In genomic region chr2:34544646-34545395, GRCm38 (mm10) we compare ENCODE assay signal across 21 mouse cellular contexts.
DNase-seq lines count a peak whose midpoint lies in the region; ATAC-seq and TF ChIP-seq lines count a peak whose summit lies in the region.
"Had no signal": no experiment of that assay in that cellular context is flagged by ENCODE, and none has a peak within 500 bp of the region (broad histone marks: within the 10 kb centered on the region; RNA-seq: fewer than 3 reads in every experiment).

No protein-coding gene starts in this region.

- no peak for TF ChIP-seq CTCF in kidney, adult 2 months (conservative IDR thresholded peaks at IDR 0.05; ENCODE audit: insufficient read depth, insufficient read length, low read depth, low read length)
- no peak for TF ChIP-seq CTCF in liver, postnatal 0 days (IDR thresholded peaks at IDR 0.05; ENCODE audit: low read depth)

- H3K27me3 ChIP-seq in kidney, adult 2 months (replicated peaks; ENCODE audit: control insufficient read depth, insufficient read depth, low read length) = no peaks in the 10 kb centered on the region
- no peaks in the 10 kb centered on the region for H3K27me3 ChIP-seq in kidney, embryonic 16.5 days (ENCODE audit: insufficient read depth, low read length)
- no peaks in the 10 kb centered on the region for H3K27me3 ChIP-seq in liver, postnatal 0 days (ENCODE audit: insufficient read depth, low read length)
- H3K27me3 ChIP-seq: embryonic facial prominence, embryonic 15.5 days; hindbrain, embryonic 13.5 days; neural tube, embryonic 13.5 days had no signal

- no peak for ATAC-seq in kidney, embryonic 16.5 days (ENCODE audit: low FRiP score, low TSS enrichment)
- ATAC-seq in liver, postnatal 0 days = peak; percentile 86
- ATAC-seq: CD4-positive, CD25-positive, alpha-beta regulatory T cell, adult 4 months; forebrain, embryonic 14.5 days; midbrain, embryonic 16.5 days had no signal

- H3K4me3 ChIP-seq in kidney, adult 2 months (ENCODE audit: insufficient read depth, low read depth, low read length) = no peak overlapping the region
- no peak overlapping the region for H3K4me3 ChIP-seq in kidney, embryonic 16.5 days (ENCODE audit: low read length)
- no peak overlapping the region for H3K4me3 ChIP-seq in liver, postnatal 0 days (ENCODE audit: low read depth, low read length)
- H3K4me3 ChIP-seq: embryonic facial prominence, embryonic 15.5 days; hindbrain, embryonic 13.5 days; myocyte; neural tube, embryonic 13.5 days had no signal

- peak; percentile 15 for DNase-seq in kidney, adult 2 months
- DNase-seq in lung, adult 18-20 months = peak; percentile 15 to 52
- DNase-seq in lung, postnatal 25 days (ENCODE audit: low spot score) = no peak
- no peak for DNase-seq in liver, postnatal 0 days
- DNase-seq in lung, postnatal 36 days = peak; percentile 39
- DNase-seq in layer of hippocampus, postnatal 36 days = no peak
- DNase-seq in left cerebral cortex, postnatal 14 days (ENCODE audit: low spot score in 2 of 2) = no peak
- DNase-seq: adrenal gland, postnatal 25 days; cerebellum, adult 9-10 months; gastrocnemius, postnatal 10 days; kidney, adult 11 months; retina, postnatal 1 day; thymus, postnatal 25 days had no signal

- H3K27ac ChIP-seq in kidney, adult 2 months (ENCODE audit: insufficient read depth, low read depth, low read length) = no peak overlapping the region
- H3K27ac ChIP-seq in kidney, embryonic 16.5 days (ENCODE audit: low read length) = no peak overlapping the region
- H3K27ac ChIP-seq in liver, postnatal 0 days (ENCODE audit: low read depth) = no peak overlapping the region
- H3K27ac ChIP-seq: embryonic facial prominence, embryonic 15.5 days; neural tube, embryonic 13.5 days had no signal

- no peaks in the 10 kb centered on the region for H3K9me3 ChIP-seq in kidney, embryonic 16.5 days (ENCODE audit: low read length)
- no peaks in the 10 kb centered on the region for H3K9me3 ChIP-seq in liver, postnatal 0 days (ENCODE audit: low read length)
- H3K9me3 ChIP-seq: embryonic facial prominence, embryonic 15.5 days; hindbrain, embryonic 13.5 days; neural tube, embryonic 13.5 days had no signal

- intact Hi-C loops in left cerebral cortex, postnatal 14 days (cut with DNase I) = no loop called here

- no peak for TF ChIP-seq EP300 in liver, postnatal 0 days (IDR thresholded peaks at IDR 0.05; ENCODE audit: low read depth)

- H3K4me2 ChIP-seq in kidney, embryonic 16.5 days (replicated peaks; ENCODE audit: low read depth, low read length) = no peak overlapping the region
- H3K4me2 ChIP-seq in liver, postnatal 0 days (ENCODE audit: low read depth, low read length) = no peak overlapping the region
- H3K4me2 ChIP-seq: embryonic facial prominence, embryonic 15.5 days; hindbrain, embryonic 13.5 days; neural tube, embryonic 13.5 days had no signal

- no peaks in the 10 kb centered on the region for H3K36me3 ChIP-seq in kidney, adult 2 months (ENCODE audit: control insufficient read depth, insufficient read depth, low read length)
- no peaks in the 10 kb centered on the region for H3K36me3 ChIP-seq in kidney, embryonic 16.5 days (ENCODE audit: insufficient read depth, low read length)
- H3K36me3 ChIP-seq in liver, postnatal 0 days (replicated peaks; ENCODE audit: insufficient read depth, low read length) = no peaks in the 10 kb centered on the region
- H3K36me3 ChIP-seq: embryonic facial prominence, embryonic 15.5 days; hindbrain, embryonic 13.5 days; neural tube, embryonic 13.5 days had no signal

- no peak overlapping the region for H3K9ac ChIP-seq in kidney, embryonic 16.5 days (replicated peaks; ENCODE audit: low read length)
- no peak overlapping the region for H3K9ac ChIP-seq in liver, postnatal 0 days (replicated peaks)
- H3K9ac ChIP-seq: embryonic facial prominence, embryonic 15.5 days; hindbrain, embryonic 13.5 days; neural tube, embryonic 13.5 days had no signal

- no peak for TF ChIP-seq POLR2A in kidney, adult 2 months (IDR thresholded peaks at IDR 0.05; ENCODE audit: low read depth, low read length)

- H3K4me1 ChIP-seq in kidney, adult 2 months (ENCODE audit: control insufficient read depth, insufficient read depth, low read length) = no peaks in the 10 kb centered on the region
- peaks cover 13% of the 10 kb centered on the region for H3K4me1 ChIP-seq in kidney, embryonic 16.5 days (ENCODE audit: insufficient read depth, low read length)
- H3K4me1 ChIP-seq in liver, postnatal 0 days (ENCODE audit: insufficient read depth) = no peaks in the 10 kb centered on the region

- WGBS in kidney, adult 2 months = 59% methylated on average over 13 of the region's 13 CpGs
- 80% methylated on average over 13 of the region's 13 CpGs for WGBS in kidney, embryonic 16.5 days
- 76% methylated on average over 13 of the region's 13 CpGs for WGBS in liver, postnatal 0 days (ENCODE audit: insufficient replicate concordance)

Comparison
In these comparisons a context has a peak if more than half of its experiments do, and no peak if none do; other contexts are left out.
1. DNase-seq: peak in kidney, adult 2 months (single experiment), lung, adult 18-20 months (2 of 2) and lung, postnatal 36 days (single experiment); none in lung, postnatal 25 days (single experiment), liver, postnatal 0 days (single experiment), layer of hippocampus, postnatal 36 days (0 of 2) and left cerebral cortex, postnatal 14 days (0 of 2).